Mouse (Mus musculus) heart, embryonic 11.5 days (tissue): Measurements from ENCODE around the gene Eif4e2. TPM values are rescaled to one million over a fixed set of nuclear protein-coding genes. Genes with fewer than 3 reads are reported as not detected.

ENCODE experiments used
- ATAC-seq: fragments of 200-750 bp; cut with Nextera tagmentation; replicated peaks from 2 replicates; pipeline ENCODE4 v1.8.0; 2017; ENCODE audit warnings: moderate library complexity; ENCODE audit not compliant: insufficient number of reproducible peaks, low FRiP score, low TSS enrichment
- H3K27ac ChIP-seq: fragments of 300-500 bp; sonication (generic); 2 replicates; pipeline ENCODE4 v1.5.1; 2014; ENCODE audit warnings: mild to moderate bottlenecking, low read depth, low read length
- H3K27me3 ChIP-seq: fragments of 300-500 bp; sonication (generic); 2 replicates; pipeline ENCODE4 v1.6.1; 2014; ENCODE audit warnings: mild to moderate bottlenecking, low read length, mixed read lengths; ENCODE audit not compliant: control insufficient read depth, insufficient read depth
- H3K36me3 ChIP-seq: fragments of 300-500 bp; sonication (generic); 2 replicates; pipeline ENCODE4 v1.6.1; 2014; ENCODE audit warnings: mild to moderate bottlenecking, low read length, moderate library complexity, mixed read lengths; ENCODE audit not compliant: control insufficient read depth, insufficient read depth
- H3K4me1 ChIP-seq: fragments of 300-500 bp; sonication (generic); 2 replicates; pipeline ENCODE4 v1.6.1; 2014; ENCODE audit warnings: low read length; ENCODE audit not compliant: control insufficient read depth, insufficient read depth
- H3K4me2 ChIP-seq: fragments of 300-500 bp; sonication (generic); 2 replicates; pipeline ENCODE4 v1.6.1; 2014; ENCODE audit warnings: mild to moderate bottlenecking, moderate library complexity
- H3K4me3 ChIP-seq: fragments of 300-500 bp; sonication (generic); 2 replicates; pipeline ENCODE4 v1.5.1; 2014; ENCODE audit warnings: low read depth, low read length
- H3K9ac ChIP-seq: fragments of 300-500 bp; sonication (generic); 2 replicates; pipeline ENCODE4 v1.6.1; 2014; ENCODE audit warnings: mild to moderate bottlenecking, low read depth, low read length, moderate library complexity
- H3K9me3 ChIP-seq: fragments of 300-500 bp; sonication (generic); replicated peaks from 2 replicates; pipeline ENCODE4 v1.6.1; 2016; ENCODE audit warnings: low read length; ENCODE audit not compliant: control insufficient read depth
- WGBS: fragments of 180-500 bp; shearing (Covaris S2); extraction: QIAGEN DNeasy Blood & Tissue Kit; methylation state at CpG from one replicate; pipeline ENCODE4 v1.1.7; 2014; ENCODE audit not compliant: insufficient replicate concordance; 5-methylcytosine and 5-hydroxymethylcytosine counted together
- polyA plus RNA-seq: library from polyadenylated mRNA; unstranded; fragments of >200 nt; fragmentation: Nextera tagmentation; extraction: Ambion mirVana; gene quantifications from 2 replicates; pipeline ENCODE4 v1.2.1, GENCODE M21; 2014

Eif4e2 gene
- polyA plus RNA-seq, 1 experiment from 2014 or later: 121 TPM

GRCm38 (mm10) chr1:87206339-87206738, 7.4 kb upstream of the Eif4e2 start:
- no peak overlapping the region for H3K9ac ChIP-seq
- 15% methylated on average over 17 of the region's 17 CpGs for WGBS
- no peak overlapping the region for H3K27ac ChIP-seq
- no peak overlapping the region; the same call in 1 of the 2 replicates for H3K4me2 ChIP-seq
- no peaks in the 10 kb centered on the region for H3K36me3 ChIP-seq
- H3K4me3 ChIP-seq: no peak overlapping the region; the same call in 1 of the 2 replicates
- H3K9me3 ChIP-seq: no peaks in the 10 kb centered on the region
- H3K4me1 ChIP-seq: no peaks in the 10 kb centered on the region
- H3K27me3 ChIP-seq: peaks cover 34% of the 10 kb centered on the region
- no peak for ATAC-seq

- ATAC-seq: no peak
- Histone ChIP-seq H3K4me1 (peaks cover 14% of the 10 kb centered on the region), H3K27me3 (peaks cover 26% of the 10 kb centered on the region), H3K27ac (no peak overlapping the region), H3K9ac (no peak overlapping the region), H3K4me3 (no peak overlapping the region), H3K9me3 (no peaks in the 10 kb centered on the region), H3K36me3 (no peaks in the 10 kb centered on the region), H3K4me2 (no peak overlapping the region)
- WGBS: 71% methylated on average over 4 of the region's 4 CpGs
These were observed 2.3 kb upstream of the Eif4e2 start for GRCm38 (mm10) chr1:87211431-87211830.

GRCm38 (mm10) chr1:87214748-87215147, 1.0 kb downstream of the Eif4e2 start:
- H3K4me2 ChIP-seq: peak overlapping the region; percentile 87
- peak overlapping the region; percentile 100 for H3K27ac ChIP-seq
- H3K4me3 ChIP-seq: peak overlapping the region; percentile 85
- peaks cover 3% of the 10 kb centered on the region; the same call in 1 of the 2 replicates for H3K36me3 ChIP-seq
- H3K9me3 ChIP-seq: no peaks in the 10 kb centered on the region
- peaks cover 17% of the 10 kb centered on the region for H3K4me1 ChIP-seq
- ATAC-seq: no peak
- no peaks in the 10 kb centered on the region for H3K27me3 ChIP-seq
- 23% methylated on average over 4 of the region's 4 CpGs for WGBS
- peak overlapping the region; percentile 96 for H3K9ac ChIP-seq

- Histone ChIP-seq H3K36me3 (peaks cover 22% of the 10 kb centered on the region), H3K4me3 (no peak overlapping the region), H3K27me3 (no peaks in the 10 kb centered on the region), H3K9me3 (no peaks in the 10 kb centered on the region), H3K27ac (no peak overlapping the region), H3K4me1 (peaks cover 16% of the 10 kb centered on the region), H3K4me2 (no peak overlapping the region), H3K9ac (no peak overlapping the region)
- 68% methylated on average over 3 of the region's 3 CpGs for WGBS
- ATAC-seq: no peak
These were observed 4.2 kb downstream of the Eif4e2 start for GRCm38 (mm10) chr1:87217938-87218337.

- Histone ChIP-seq H3K4me2 (no peak overlapping the region), H3K36me3 (peaks cover 59% of the 10 kb centered on the region)
These were observed 12.0 kb downstream of the Eif4e2 start for GRCm38 (mm10) chr1:87225739-87226138.

GRCm38 (mm10) chr1:87226409-87227159, 12.9 kb downstream of the Eif4e2 start:
- no peaks in the 10 kb centered on the region for H3K27me3 ChIP-seq
- H3K4me3 ChIP-seq: no peak overlapping the region
- H3K4me2 ChIP-seq: no peak overlapping the region
- peaks cover 56% of the 10 kb centered on the region for H3K36me3 ChIP-seq
- H3K9me3 ChIP-seq: no peaks in the 10 kb centered on the region
- no peak overlapping the region for H3K9ac ChIP-seq
- no peaks in the 10 kb centered on the region for H3K4me1 ChIP-seq
- no peak for ATAC-seq
- H3K27ac ChIP-seq: no peak overlapping the region
- WGBS: 86% methylated on average over 1 of the region's 1 CpGs

More at GRCm38 (mm10) chr1:87225739-87226138, 12.0 kb downstream of the Eif4e2 start:
- no peaks in the 10 kb centered on the region for H3K9me3 ChIP-seq
- no peaks in the 10 kb centered on the region for H3K4me1 ChIP-seq
- WGBS: 92% methylated on average over 8 of the region's 8 CpGs
- no peak overlapping the region for H3K9ac ChIP-seq
- no peak for ATAC-seq
- no peak overlapping the region for H3K27ac ChIP-seq
- no peak overlapping the region for H3K4me3 ChIP-seq
- H3K27me3 ChIP-seq: no peaks in the 10 kb centered on the region

GRCm38 (mm10) chr1:87227160-87227550, 13.4 kb downstream of the Eif4e2 start:
- H3K9ac ChIP-seq: no peak overlapping the region
- H3K36me3 ChIP-seq: peaks cover 58% of the 10 kb centered on the region
- no peaks in the 10 kb centered on the region for H3K9me3 ChIP-seq
- WGBS: 88% methylated on average over 3 of the region's 3 CpGs
- H3K4me1 ChIP-seq: no peaks in the 10 kb centered on the region
- H3K4me2 ChIP-seq: no peak overlapping the region
- H3K4me3 ChIP-seq: no peak overlapping the region
- no peak for ATAC-seq
- H3K27ac ChIP-seq: no peak overlapping the region
- no peaks in the 10 kb centered on the region for H3K27me3 ChIP-seq

GRCm38 (mm10) chr1:87230606-87231005, 16.9 kb downstream of the Eif4e2 start:
- Histone ChIP-seq H3K9ac (no peak overlapping the region), H3K4me2 (no peak overlapping the region), H3K36me3 (peaks cover 41% of the 10 kb centered on the region), H3K4me1 (no peaks in the 10 kb centered on the region), H3K27me3 (no peaks in the 10 kb centered on the region), H3K27ac (no peak overlapping the region), H3K4me3 (no peak overlapping the region), H3K9me3 (no peaks in the 10 kb centered on the region)
- ATAC-seq: no peak
- WGBS: 90% methylated on average over 5 of the region's 5 CpGs

- 71% methylated on average over 7 of the region's 7 CpGs for WGBS
- H3K4me2 ChIP-seq: no peak overlapping the region
- no peak overlapping the region for H3K9ac ChIP-seq
- H3K27me3 ChIP-seq: no peaks in the 10 kb centered on the region
- no peak for ATAC-seq
- no peak overlapping the region for H3K4me3 ChIP-seq
- no peaks in the 10 kb centered on the region for H3K4me1 ChIP-seq
- no peak overlapping the region for H3K27ac ChIP-seq
- H3K9me3 ChIP-seq: no peaks in the 10 kb centered on the region
- peaks cover 30% of the 10 kb centered on the region for H3K36me3 ChIP-seq
These were observed 18.5 kb downstream of the Eif4e2 start for GRCm38 (mm10) chr1:87232197-87232596.
